Mouse (Mus musculus) stomach, embryonic 15.5 days (tissue): ENCODE results near the gene Sec24b. TPM values are rescaled to one million over a fixed set of nuclear protein-coding genes. Genes with fewer than 3 reads are reported as not detected.

Experiments used
- ATAC-seq: fragments of 200-750 bp; cut with Nextera tagmentation; 2 replicates; pipeline ENCODE4 v1.8.0; 2017; ENCODE audit warnings: low read depth, moderate number of reproducible peaks, moderate TSS enrichment; ENCODE audit not compliant: insufficient read depth, low FRiP score
- H3K27ac ChIP-seq: fragments of 300-500 bp; sonication (generic); 2 replicates; pipeline ENCODE4 v1.5.1; 2015; ENCODE audit warnings: mild to moderate bottlenecking, inconsistent platforms
- H3K27me3 ChIP-seq: fragments of 300-500 bp; sonication (generic); replicated peaks from 2 replicates; pipeline ENCODE4 v1.6.1; 2015; ENCODE audit warnings: inconsistent platforms
- H3K36me3 ChIP-seq: fragments of 300-500 bp; sonication (generic); 2 replicates; pipeline ENCODE4 v1.6.1; 2015; ENCODE audit warnings: inconsistent platforms
- H3K4me1 ChIP-seq: fragments of 300-500 bp; sonication (generic); 2 replicates; pipeline ENCODE4 v1.6.1; 2015; ENCODE audit warnings: inconsistent platforms
- H3K4me2 ChIP-seq: fragments of 300-500 bp; sonication (generic); 2 replicates; pipeline ENCODE4 v1.6.1; 2015; ENCODE audit warnings: mild to moderate bottlenecking, inconsistent platforms
- H3K4me3 ChIP-seq: fragments of 300-500 bp; sonication (generic); replicated peaks from 2 replicates; pipeline ENCODE4 v1.5.1; 2015; ENCODE audit warnings: inconsistent platforms
- H3K9ac ChIP-seq: fragments of 300-500 bp; sonication (generic); 2 replicates; pipeline ENCODE4 v1.6.1; 2015; ENCODE audit warnings: inconsistent platforms
- H3K9me3 ChIP-seq: fragments of 300-500 bp; sonication (generic); 2 replicates; pipeline ENCODE4 v1.6.1; 2016; ENCODE audit warnings: inconsistent platforms
- WGBS: fragments of 180-500 bp; shearing (Covaris S2); methylation state at CpG from one replicate; pipeline ENCODE4 v1.1.7; 2015; 5-methylcytosine and 5-hydroxymethylcytosine counted together
- polyA plus RNA-seq: library from polyadenylated mRNA; unstranded; fragments of >200 nt; fragmentation: Nextera tagmentation; extraction: Ambion mirVana; gene quantifications from 2 replicates; pipeline ENCODE4 v1.2.1, GENCODE M21; 2015

The Sec24b gene
- polyA plus RNA-seq, 1 experiment from 2014 or later = 24.9 TPM

DNA sequence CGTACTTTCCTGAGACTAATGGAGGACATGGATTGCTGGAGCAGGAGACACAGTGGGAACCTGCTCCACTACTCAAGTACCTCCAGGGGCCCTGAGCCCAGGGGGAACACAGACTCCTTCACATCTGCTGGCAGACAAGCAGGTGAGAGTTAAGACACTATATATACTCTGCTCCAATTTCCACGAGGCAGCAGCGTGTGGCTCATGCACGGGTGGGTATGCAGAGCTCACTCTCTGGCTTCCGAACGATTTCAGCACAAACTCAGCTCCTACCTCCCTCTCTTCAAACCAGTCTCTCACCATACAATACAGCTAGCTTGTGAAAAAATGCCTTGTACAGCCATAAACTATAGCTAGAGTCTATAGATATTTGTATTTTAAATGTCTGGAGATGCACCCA, 62.8 kb downstream of the Sec24b start:
- peaks cover 49% of the 10 kb centered on the region for H3K36me3 ChIP-seq
- WGBS = 90% methylated on average over 6 of the region's 6 CpGs
- no peak overlapping the region for H3K9ac ChIP-seq

GRCm38 (mm10) chr3:129998001-129998400, 63.4 kb downstream of the Sec24b start:
- no peak overlapping the region for H3K4me2 ChIP-seq
- no peak for ATAC-seq
- H3K4me3 ChIP-seq = no peak overlapping the region
- H3K27me3 ChIP-seq = no peaks in the 10 kb centered on the region
- no peak overlapping the region for H3K27ac ChIP-seq
- no peaks in the 10 kb centered on the region for H3K4me1 ChIP-seq
- H3K9me3 ChIP-seq = no peaks in the 10 kb centered on the region
- peaks cover 52% of the 10 kb centered on the region for H3K36me3 ChIP-seq
- no peak overlapping the region for H3K9ac ChIP-seq
- WGBS = 71% methylated on average over 7 of the region's 7 CpGs

More for the DNA sequence above, 62.8 kb downstream of the Sec24b start:
- Histone ChIP-seq H3K4me1 (no peaks in the 10 kb centered on the region), H3K4me2 (no peak overlapping the region), H3K9me3 (no peaks in the 10 kb centered on the region), H3K4me3 (no peak overlapping the region), H3K27me3 (no peaks in the 10 kb centered on the region), H3K27ac (no peak overlapping the region)
- no peak for ATAC-seq

- 77% methylated on average over 3 of the region's 3 CpGs for WGBS
- Histone ChIP-seq H3K27ac (no peak overlapping the region), H3K4me1 (no peaks in the 10 kb centered on the region), H3K4me3 (no peak overlapping the region), H3K9me3 (no peaks in the 10 kb centered on the region), H3K4me2 (no peak overlapping the region), H3K27me3 (no peaks in the 10 kb centered on the region), H3K36me3 (peaks cover 48% of the 10 kb centered on the region), H3K9ac (no peak overlapping the region)
- no peak for ATAC-seq
Observed at GRCm38 (mm10) chr3:129997324-129997723, 64.0 kb downstream of the Sec24b start.

DNA sequence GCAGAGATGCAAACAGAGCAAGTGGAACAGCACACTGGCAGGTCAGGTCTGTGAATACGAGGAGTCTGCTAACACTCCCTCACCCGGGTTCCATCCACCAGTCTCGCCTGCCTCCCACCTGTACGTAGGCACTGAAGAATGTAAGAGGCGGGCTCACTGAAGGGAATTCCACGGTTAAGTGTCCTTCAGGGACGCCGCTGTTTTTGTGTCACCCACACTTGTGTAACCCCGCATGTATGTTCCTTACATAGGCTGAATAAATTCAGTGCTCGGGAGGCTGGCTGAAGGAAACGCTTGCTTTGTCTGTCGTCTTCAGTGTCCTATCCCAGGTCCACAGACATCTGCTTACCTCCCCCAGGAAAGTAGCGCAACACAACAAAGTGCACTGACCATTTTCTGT, 74.1 kb downstream of the Sec24b start:
- H3K4me2 ChIP-seq = no peak overlapping the region
- H3K9ac ChIP-seq = no peak overlapping the region
- no peak overlapping the region for H3K4me3 ChIP-seq
- H3K4me1 ChIP-seq = no peaks in the 10 kb centered on the region
- no peak overlapping the region for H3K27ac ChIP-seq
- peaks cover 49% of the 10 kb centered on the region for H3K36me3 ChIP-seq
- no peaks in the 10 kb centered on the region for H3K9me3 ChIP-seq
- WGBS = 95% methylated on average over 13 of the region's 13 CpGs
- no peak for ATAC-seq
- no peaks in the 10 kb centered on the region for H3K27me3 ChIP-seq

DNA sequence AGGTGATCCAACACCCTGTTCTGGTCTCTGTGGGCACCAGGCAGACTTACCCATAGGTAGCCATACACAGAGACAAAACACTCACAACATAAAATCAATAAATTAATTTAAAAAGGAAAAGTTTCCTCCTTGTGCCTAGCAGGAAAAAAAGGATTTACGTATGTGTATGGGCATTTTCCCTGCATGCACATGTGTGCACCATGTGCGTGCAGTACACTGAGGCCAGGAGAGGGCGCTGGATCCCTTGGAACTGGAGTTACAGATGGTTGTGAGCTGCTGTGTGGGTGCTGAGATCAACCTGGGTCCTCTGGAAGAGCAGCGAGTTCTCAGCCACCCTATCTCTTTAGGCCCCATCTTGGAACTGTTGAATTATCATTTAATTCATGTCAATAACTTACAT, 76.0 kb downstream of the Sec24b start:
- Histone ChIP-seq H3K4me3 (no peak overlapping the region), H3K4me1 (no peaks in the 10 kb centered on the region), H3K27ac (no peak overlapping the region), H3K36me3 (peaks cover 46% of the 10 kb centered on the region), H3K9ac (no peak overlapping the region), H3K27me3 (no peaks in the 10 kb centered on the region), H3K9me3 (no peaks in the 10 kb centered on the region), H3K4me2 (no peak overlapping the region)
- no peak for ATAC-seq
- 86% methylated on average over 4 of the region's 4 CpGs for WGBS

- Histone ChIP-seq H3K4me3 (no peak overlapping the region), H3K27ac (no peak overlapping the region), H3K9ac (no peak overlapping the region), H3K4me2 (no peak overlapping the region), H3K9me3 (no peaks in the 10 kb centered on the region), H3K4me1 (no peaks in the 10 kb centered on the region), H3K36me3 (peaks cover 41% of the 10 kb centered on the region), H3K27me3 (no peaks in the 10 kb centered on the region)
- 94% methylated on average over 5 of the region's 5 CpGs for WGBS
- ATAC-seq = no peak
Observed at GRCm38 (mm10) chr3:129984797-129985196, 76.6 kb downstream of the Sec24b start.

DNA sequence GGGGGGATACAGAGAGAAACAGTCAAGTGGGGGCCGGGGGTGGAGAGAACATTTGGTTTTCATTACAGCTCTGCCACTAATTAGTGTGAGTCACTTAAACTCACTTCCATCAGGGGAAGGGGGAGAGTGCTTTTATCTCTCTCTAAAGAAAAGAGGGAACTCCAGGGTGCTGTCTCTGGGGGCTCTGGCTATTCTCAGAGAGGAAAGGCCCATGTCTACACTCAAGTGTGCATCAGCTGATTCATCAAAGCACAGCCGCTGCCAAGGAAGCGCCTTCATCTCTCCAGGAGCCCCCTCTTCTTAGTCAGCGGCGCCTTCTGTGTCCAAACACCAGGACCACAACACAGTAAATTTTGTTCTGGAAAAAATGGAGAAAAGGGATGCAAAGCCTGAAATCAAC, 79.1 kb downstream of the Sec24b start:
- Histone ChIP-seq H3K27ac (no peak overlapping the region), H3K36me3 (peaks cover 21% of the 10 kb centered on the region), H3K4me1 (no peaks in the 10 kb centered on the region), H3K9me3 (no peaks in the 10 kb centered on the region), H3K27me3 (no peaks in the 10 kb centered on the region), H3K4me3 (no peak overlapping the region), H3K4me2 (no peak overlapping the region), H3K9ac (no peak overlapping the region)
- 59% methylated on average over 5 of the region's 5 CpGs for WGBS
- no peak for ATAC-seq

- Histone ChIP-seq H3K4me1 (no peaks in the 10 kb centered on the region), H3K27ac (no peak overlapping the region), H3K9me3 (no peaks in the 10 kb centered on the region), H3K4me2 (no peak overlapping the region), H3K4me3 (no peak overlapping the region), H3K36me3 (peaks cover 18% of the 10 kb centered on the region), H3K27me3 (no peaks in the 10 kb centered on the region), H3K9ac (no peak overlapping the region)
- no peak for ATAC-seq
- WGBS = 77% methylated on average over 11 of the region's 11 CpGs
Observed at GRCm38 (mm10) chr3:129981756-129982155, 79.6 kb downstream of the Sec24b start.

GRCm38 (mm10) chr3:129979510-129979909, 81.8 kb downstream of the Sec24b start:
- no peak for ATAC-seq
- no peak overlapping the region for H3K4me2 ChIP-seq
- WGBS = 28% methylated on average over 6 of the region's 6 CpGs
- H3K4me3 ChIP-seq = no peak overlapping the region
- no peak overlapping the region for H3K9ac ChIP-seq
- no peaks in the 10 kb centered on the region for H3K27me3 ChIP-seq
- peaks cover 11% of the 10 kb centered on the region for H3K36me3 ChIP-seq
- H3K9me3 ChIP-seq = no peaks in the 10 kb centered on the region
- no peak overlapping the region for H3K27ac ChIP-seq
- H3K4me1 ChIP-seq = no peaks in the 10 kb centered on the region

DNA sequence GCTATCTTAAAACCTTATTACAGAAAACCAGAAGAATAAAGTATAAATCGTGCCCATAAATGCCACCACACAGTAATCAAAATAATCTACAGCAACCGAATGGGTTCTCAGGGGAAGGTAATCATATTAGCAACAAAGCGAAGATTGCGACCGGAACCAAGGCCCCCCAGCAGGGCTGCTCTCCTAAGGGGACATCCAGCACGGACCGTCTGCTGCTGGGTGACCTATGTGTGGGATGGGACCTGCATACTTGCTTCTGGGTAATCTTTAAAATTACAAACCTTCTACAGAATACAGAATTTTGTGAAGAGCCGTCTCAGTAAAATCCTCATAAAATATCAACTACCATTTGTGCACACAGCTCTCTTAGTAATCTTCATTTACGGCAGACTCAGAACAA, 82.6 kb downstream of the Sec24b start:
- H3K4me2 ChIP-seq = no peak overlapping the region
- H3K9ac ChIP-seq = no peak overlapping the region
- no peak for ATAC-seq
- no peaks in the 10 kb centered on the region for H3K9me3 ChIP-seq
- 85% methylated on average over 9 of the region's 9 CpGs for WGBS
- no peak overlapping the region for H3K27ac ChIP-seq
- no peaks in the 10 kb centered on the region for H3K4me1 ChIP-seq
- peaks cover 11% of the 10 kb centered on the region for H3K36me3 ChIP-seq
- no peak overlapping the region for H3K4me3 ChIP-seq
- no peaks in the 10 kb centered on the region for H3K27me3 ChIP-seq

DNA sequence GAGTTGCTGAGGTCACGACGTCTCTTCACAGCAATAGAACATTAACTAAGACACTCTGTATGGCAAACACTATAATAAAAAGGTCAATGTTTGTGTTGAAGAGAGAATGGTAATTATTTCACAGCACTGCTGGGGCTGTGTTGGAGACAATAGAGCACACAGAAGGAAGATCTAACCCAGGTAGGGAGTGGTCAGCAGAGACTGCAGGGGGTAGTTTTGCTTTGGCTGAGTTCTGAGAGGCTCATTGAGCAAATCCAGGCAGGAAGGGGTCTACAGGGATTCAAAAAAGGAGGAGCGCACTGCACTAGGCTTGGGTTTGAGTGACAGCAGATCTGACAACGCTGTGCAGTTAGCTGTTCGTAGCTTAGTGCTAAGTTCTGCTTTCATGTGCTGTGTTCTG, 85.0 kb downstream of the Sec24b start:
- no peak for ATAC-seq
- no peaks in the 10 kb centered on the region for H3K27me3 ChIP-seq

GRCm38 (mm10) chr3:129970529-129971515, 90.5 kb downstream of the Sec24b start:
- WGBS = 10% methylated on average over 19 of the region's 19 CpGs
- peak overlapping the region; percentile 57 for H3K4me3 ChIP-seq
- H3K27me3 ChIP-seq = peaks cover 7% of the 10 kb centered on the region; the same call in 1 of the 2 replicates
- no peaks in the 10 kb centered on the region for H3K9me3 ChIP-seq
- H3K36me3 ChIP-seq = no peaks in the 10 kb centered on the region
- peak; percentile 54; the same call in 1 of the 2 replicates for ATAC-seq
- H3K9ac ChIP-seq = no peak overlapping the region
- H3K27ac ChIP-seq = no peak overlapping the region
- H3K4me2 ChIP-seq = peak overlapping the region; percentile 100
- H3K4me1 ChIP-seq = peaks cover 18% of the 10 kb centered on the region

More for the DNA sequence above, 85.0 kb downstream of the Sec24b start:
- 81% methylated on average over 5 of the region's 5 CpGs for WGBS
- Histone ChIP-seq H3K36me3 (no peaks in the 10 kb centered on the region), H3K9me3 (no peaks in the 10 kb centered on the region), H3K4me2 (no peak overlapping the region), H3K4me3 (no peak overlapping the region), H3K27ac (no peak overlapping the region), H3K4me1 (no peaks in the 10 kb centered on the region), H3K9ac (no peak overlapping the region)
